Mouse (Mus musculus) brain, adult 10 weeks (tissue): ENCODE data around the gene Snrnp40. TPM values are rescaled to one million over a fixed set of nuclear protein-coding genes. Genes with fewer than 3 reads are reported as not detected.

Source experiments
- polyA plus RNA-seq: library from polyadenylated mRNA; stranded (reverse); fragments of 350-450 nt; fragmentation: Illumina TruSeq; extraction: RNeasy Lipid Tissue Mini Kit (QIAGEN cat#74804); gene quantifications from one replicate; pipeline ENCODE4 v1.2.3, GENCODE M21; 2015; ENCODE audit warnings: low read depth, low replicate concordance

The Snrnp40 gene
- 26.5 TPM for polyA plus RNA-seq

GRCm38 (mm10) chr4:130359486-130360237, at the start of gene Snrnp40, which contains the start of gene Zcchc17:
TSS of gene Snrnp40 (plus strand) at chr4:130360132.
TSS of gene Zcchc17 (minus strand) at chr4:130359943.

Other genes with a start within 250 kb of the Snrnp40 start
- gene Hcrtr1, start 220.8 kb upstream of the Snrnp40 start, polyA plus RNA-seq = 3.6 TPM
- gene Tinagl1, start 185.0 kb upstream of the Snrnp40 start, polyA plus RNA-seq = 9.7 TPM
- not detected for gene Gm853, start 137.7 kb upstream of the Snrnp40 start, polyA plus RNA-seq
- 6.9 TPM for gene Serinc2, start 80.9 kb upstream of the Snrnp40 start, polyA plus RNA-seq
- gene Fabp3, start 51.5 kb upstream of the Snrnp40 start, polyA plus RNA-seq = 237 TPM
- gene Gm10570, start 51.5 kb upstream of the Snrnp40 start, polyA plus RNA-seq = 1.2 TPM
- 87.5 TPM for gene Zcchc17, start 189 bp upstream of the Snrnp40 start, polyA plus RNA-seq
- 44.7 TPM for gene Nkain1, start 214.0 kb downstream of the Snrnp40 start, polyA plus RNA-seq